Mouse (Mus musculus) erythroid progenitor cell, adult 5-6 weeks (primary cell): ENCODE data around the gene Nlgn1. TPM values are rescaled to one million over a fixed set of nuclear protein-coding genes. Genes with fewer than 3 reads are reported as not detected.

ENCODE experiments used
- ATAC-seq: replicated peaks from 2 replicates; pipeline ENCODE4 v1.8.0; 2016; ENCODE audit warnings: moderate number of reproducible peaks, mild to moderate bottlenecking, moderate TSS enrichment, inconsistent platforms; ENCODE audit not compliant: poor library complexity, low FRiP score, severe bottlenecking
- total RNA-seq, 2 experiments: library from RNA; stranded (forward) in 1 of 2; stranded (reverse) in 1 of 2; fragments of 150-400 nt in 1 of 2; fragments of 186-747, 209-891 nt in 1 of 2; gene quantifications; 2 replicates each; pipeline versions ENCODE4 v1.2.3 to v1.2.4; 2015 to 2017; ENCODE audit warnings: low replicate concordance in 2 of 2

Nlgn1 gene
- total RNA-seq, 2 experiments from 2014 or later, result not detected

DNA sequence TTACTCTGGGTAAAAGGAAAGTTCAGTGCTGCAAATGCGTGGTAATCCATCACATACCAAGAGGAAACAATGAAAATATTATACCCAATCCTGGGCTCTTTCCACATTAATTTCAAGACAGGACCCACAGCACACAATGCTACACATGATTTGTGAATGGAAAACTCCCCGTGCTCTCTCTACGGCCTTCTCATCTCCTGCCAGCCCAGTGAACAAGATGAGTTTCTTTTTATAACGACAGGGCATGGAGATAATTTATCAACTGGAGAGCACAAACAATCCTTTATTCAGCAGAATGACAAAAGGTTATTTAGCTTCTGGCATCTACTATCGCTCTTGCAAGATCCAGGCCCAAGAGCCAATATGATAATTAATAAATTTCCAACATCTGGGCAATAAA, 116.0 kb downstream of the Nlgn1 start:
- ATAC-seq, result no peak

DNA sequence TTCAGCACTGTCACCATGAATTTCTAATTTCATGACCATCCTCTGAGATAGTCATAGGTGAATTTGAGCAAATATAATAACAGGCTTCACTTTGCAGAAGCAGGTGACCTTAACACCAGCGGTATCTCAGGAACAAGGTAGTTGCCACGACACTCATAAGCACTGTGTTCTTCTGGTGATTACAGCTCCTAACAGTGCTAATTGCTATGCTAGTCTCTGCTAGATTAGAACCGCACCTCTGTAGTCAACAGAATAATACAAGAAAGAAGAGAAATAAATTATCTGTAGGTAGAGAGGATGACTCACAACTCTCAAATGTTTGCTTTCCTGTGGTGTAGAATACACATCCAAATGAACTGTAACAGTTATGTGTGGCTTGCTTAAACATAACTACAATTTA, 129.6 kb downstream of the Nlgn1 start:
- ATAC-seq, result no peak

GRCm38 (mm10) chr3:26201410-26201809, 130.8 kb downstream of the Nlgn1 start:
- no peak for ATAC-seq

GRCm38 (mm10) chr3:26194970-26195369, 137.3 kb downstream of the Nlgn1 start:
- ATAC-seq, result no peak

- ATAC-seq, result no peak
These were observed 151.2 kb downstream of the Nlgn1 start for GRCm38 (mm10) chr3:26181013-26181412.

DNA sequence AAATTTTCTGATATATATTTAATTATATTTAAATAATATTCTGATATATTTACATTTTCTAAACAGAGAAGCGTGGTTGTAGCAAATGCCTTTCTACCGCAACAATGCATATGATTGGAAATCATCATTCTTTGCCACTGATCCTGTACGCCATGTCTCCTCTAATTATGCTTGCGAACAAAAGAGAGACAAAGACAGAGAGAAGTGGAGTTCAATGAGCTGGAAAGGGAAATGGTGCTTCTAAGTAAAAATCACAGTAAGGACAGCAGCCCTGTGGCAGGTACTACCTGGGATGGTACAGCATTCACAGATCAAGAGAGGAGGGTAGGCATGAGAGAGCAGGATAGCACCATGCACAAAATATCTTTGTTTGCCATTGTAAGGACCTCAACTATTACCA, 156.9 kb downstream of the Nlgn1 start:
- no peak for ATAC-seq

DNA sequence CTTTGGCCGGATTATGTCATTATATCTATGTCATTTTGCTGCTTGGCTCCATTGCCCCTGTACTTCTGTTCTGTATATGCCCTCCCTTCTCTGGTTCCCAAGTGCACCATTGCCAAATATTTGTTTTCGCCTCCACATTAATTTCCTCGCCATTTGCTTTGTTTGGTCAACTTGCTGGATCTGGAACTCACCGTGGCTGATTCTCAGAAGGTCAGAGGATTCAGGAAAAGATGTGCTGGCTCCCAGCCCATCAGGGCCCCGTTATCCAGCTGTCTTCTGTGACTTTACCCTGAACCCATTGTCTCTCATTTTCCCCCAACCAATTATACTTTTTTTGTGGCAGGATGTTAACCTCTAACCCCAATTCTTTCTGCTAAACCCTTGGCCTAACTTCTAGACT, 158.0 kb downstream of the Nlgn1 start:
- ATAC-seq, result no peak

DNA sequence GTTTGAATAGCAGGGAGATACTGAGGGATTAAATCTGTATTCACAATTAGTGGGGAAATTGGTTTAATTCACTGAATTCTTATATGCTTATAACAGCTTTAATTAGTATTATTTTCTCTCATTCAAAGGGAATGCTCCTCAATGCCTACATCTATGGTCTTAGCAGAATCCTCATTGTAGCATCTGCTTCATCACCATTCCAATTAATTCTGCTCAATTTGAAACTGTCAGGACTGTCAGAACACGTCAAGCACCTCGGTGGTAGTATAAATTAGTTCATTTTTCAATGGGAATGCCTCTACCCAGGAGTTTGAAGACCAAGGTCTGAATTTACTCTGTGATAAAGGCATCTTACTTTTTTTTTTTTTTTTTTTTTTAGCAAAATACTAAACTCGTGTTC, 158.6 kb downstream of the Nlgn1 start:
- no peak for ATAC-seq

- no peak for ATAC-seq
These were observed 165.5 kb downstream of the Nlgn1 start for GRCm38 (mm10) chr3:26166711-26167110.

DNA sequence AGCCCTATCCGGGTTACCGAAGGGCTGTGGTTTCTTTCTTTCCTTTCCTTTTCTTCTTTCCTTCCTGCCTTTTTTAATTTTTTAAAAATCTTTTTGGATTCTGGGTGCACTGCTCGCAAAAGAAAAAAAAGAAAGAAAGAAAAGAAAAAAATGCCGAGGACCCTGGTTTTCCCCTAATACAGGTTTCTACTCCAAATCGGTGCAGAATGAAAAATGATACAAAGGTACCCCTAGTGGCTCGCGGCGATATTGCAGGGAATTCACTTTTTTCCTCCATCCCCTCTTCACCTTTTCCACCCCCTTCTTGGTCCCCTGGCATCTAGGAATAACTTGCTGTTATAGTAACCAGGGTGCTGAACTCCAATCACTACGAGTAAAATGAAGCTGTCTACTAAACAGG, 178.5 kb downstream of the Nlgn1 start:
- ATAC-seq, result no peak

DNA sequence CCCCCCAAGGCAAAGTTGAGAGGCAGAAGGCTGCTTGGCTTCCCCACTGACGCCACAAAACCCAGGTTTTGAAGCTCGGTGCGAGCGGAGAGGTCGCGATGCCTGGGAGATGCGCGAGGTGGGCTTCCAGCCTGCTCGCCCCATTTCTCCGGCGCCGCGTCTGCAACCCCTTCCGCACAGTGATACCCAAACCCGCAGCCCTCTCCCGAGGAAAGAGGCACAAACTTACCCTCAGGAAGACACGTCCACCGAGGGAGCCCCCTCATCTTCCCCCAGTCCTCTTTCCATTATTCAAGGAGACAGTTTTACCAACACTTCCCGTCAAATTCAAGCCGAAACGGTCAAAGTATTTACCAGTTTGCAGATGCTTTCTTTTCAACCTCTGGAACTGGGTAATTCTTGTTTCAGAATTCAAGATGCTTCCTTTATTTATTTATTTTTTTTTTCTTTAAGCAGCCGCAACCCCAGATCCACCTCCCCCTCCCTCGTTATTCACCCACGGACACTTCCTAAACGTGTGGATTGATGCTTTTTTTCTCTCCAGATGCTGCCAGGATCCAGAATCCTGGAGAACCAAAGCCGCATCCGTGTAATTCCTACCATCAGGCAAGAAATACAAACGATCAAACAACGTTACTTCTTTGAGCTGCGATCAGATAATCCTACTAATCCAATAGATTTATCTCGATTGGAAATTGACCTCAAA, 179.1 kb downstream of the Nlgn1 start:
- no peak for ATAC-seq

DNA sequence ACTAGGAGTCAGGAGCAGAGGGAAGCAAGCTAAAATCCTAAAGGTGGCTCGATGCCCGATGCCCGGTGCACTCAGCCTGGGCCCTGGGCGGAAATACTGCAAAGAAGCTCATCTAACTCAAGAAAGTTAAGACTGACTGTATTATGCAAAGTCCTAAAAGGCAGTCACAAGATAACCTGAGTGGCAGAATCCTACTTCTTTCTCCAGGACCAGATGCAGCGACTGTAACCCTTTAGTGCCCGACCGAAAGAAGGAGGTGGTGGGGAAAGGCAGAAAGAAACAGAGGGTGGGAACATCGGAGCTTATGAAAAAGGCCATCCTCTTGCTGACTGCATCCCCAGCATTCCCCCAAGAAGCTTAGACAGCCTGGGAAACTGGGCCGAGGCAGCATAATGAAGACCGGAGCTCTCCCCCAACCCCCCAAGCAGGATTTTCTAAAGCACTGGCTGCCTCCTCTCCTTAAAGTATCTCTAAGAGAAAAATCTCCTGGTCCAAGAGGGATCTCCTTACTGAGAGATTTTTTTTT, 179.7 kb downstream of the Nlgn1 start:
- no peak for ATAC-seq

GRCm38 (mm10) chr3:26151351-26152020, 180.8 kb downstream of the Nlgn1 start:
- no peak for ATAC-seq

DNA sequence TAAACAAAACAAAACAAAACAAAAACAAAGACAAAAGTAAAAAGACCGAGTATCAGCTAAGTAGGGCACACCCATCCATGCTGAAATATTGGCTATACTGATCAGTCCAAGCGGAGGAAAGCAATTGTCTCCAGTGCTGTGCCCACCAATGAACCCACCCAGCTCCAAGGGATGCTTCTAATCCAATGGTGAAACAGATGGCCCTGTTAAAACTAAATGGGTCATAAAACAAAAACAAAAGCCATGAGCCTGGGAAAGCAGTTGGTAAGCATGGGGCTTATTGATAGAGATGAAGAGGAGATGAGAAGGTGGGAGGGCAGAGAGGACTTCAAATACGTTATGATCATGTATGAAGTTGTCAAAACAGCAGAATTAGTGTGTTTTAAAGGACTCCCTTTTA, 186.1 kb downstream of the Nlgn1 start:
- ATAC-seq, result no peak

DNA sequence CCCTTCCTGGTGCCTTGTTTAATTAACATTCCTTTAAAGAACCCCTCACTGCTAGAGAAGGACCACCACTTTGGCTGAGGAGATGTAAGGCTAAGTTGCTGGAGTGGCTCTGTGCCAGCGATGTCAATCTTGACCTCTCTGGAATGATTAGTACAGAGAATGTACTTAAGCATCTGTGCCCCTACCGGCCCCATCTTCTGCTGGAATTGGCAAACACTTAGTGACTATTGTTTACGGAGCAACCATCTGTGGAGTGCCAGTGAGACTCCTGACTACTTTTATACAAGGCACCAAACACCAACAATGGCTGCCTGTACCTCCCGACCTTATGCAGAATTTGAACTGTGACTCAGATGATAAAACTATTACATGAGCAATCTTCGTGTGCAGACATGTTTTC, 186.8 kb downstream of the Nlgn1 start:
- no peak for ATAC-seq

- no peak for ATAC-seq
These were observed 190.7 kb downstream of the Nlgn1 start for GRCm38 (mm10) chr3:26141590-26141989.

- no peak for ATAC-seq
These were observed 197.2 kb downstream of the Nlgn1 start for GRCm38 (mm10) chr3:26134839-26135651.

GRCm38 (mm10) chr3:26130919-26131318, 201.3 kb downstream of the Nlgn1 start:
- ATAC-seq, result no peak

DNA sequence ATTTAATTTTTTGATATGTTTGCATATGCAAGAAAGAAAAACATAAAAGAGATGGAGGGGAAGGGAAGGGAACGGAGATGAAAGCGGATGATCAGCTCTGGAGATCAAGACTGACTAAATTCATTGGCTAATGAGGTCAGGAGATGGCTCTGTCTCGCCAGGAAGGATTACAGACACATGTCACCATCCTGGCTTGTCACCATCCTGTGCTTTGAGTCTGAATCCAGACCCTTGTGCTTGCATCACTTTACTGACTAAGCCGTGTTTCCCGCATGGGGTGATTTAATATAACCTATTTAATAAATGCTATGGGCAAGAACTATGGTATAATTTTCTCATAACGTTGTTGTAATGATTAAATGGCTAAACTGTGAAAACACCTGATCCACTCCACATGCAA, 202.8 kb downstream of the Nlgn1 start:
- no peak for ATAC-seq

DNA sequence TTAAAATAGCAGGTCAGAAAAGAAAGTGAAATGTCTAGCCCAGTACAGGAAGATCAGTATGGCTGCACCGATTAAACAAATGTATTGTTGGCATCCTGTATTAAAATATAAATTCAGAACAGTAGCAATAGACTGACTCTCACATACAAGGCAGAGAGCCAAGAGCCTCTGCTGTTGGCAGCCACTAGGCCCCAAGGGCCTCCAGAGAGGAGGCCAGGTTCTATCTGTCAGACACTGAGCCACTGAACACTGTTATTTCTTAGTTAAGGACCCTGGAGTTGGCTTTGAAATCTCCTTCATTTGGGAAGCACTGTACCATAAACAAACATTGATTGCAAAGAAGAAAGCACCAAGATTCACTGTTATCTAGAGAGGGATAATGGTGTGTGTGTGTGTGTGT, 215.2 kb downstream of the Nlgn1 start:
- ATAC-seq, result no peak

DNA sequence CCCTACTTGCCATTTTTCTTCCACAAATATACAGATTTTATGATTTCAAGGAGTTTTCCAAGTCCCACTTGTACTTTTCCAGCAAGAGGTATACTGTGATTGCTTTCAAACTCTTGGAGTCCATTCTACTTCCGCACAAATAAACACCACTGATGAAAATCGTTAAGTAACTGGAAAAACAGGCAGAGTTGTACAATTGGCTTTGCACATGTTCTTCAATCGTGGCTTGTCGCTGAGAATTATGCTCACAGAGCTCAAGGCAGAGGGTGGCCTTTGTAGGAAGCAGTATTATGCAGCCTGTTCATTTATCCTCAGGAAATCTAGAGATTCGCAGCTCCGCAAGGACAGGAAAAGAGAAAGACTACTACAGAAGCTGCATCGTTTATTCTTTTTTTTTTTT, 225.9 kb downstream of the Nlgn1 start:
- ATAC-seq, result no peak
